Mouse (Mus musculus): ENCODE results near the gene Camk1.

DNA sequence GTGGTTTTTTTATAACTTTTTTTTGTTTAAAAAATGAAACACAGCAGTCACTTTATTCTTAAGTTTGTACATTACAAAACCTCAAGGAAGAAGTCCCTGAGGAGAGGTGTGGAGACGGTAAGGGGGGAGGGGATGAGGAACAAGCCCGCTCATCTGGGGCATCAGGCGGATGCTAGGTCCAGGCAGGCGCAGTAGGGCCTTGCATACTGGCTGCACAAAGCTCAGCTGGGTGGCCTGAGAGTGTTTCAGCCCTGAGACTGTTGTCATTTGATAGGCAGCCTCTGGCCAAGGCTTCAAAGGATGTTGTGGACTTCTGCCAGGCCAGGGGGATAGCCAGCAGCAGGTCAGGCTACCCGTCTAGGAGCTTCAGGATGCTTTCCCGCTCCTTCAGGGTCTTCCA is 22.9 kb upstream of the Camk1 start:
- no peak for TF ChIP-seq POLR2A (IDR thresholded peaks at IDR 0.05; ENCODE audit: control insufficient read depth, extremely low read depth, insufficient read depth, low read length, poor library complexity)
- no peak for TF ChIP-seq CTCF (IDR thresholded peaks at IDR 0.05; ENCODE audit: borderline replicate concordance, control insufficient read depth, extremely low read depth, insufficient read depth, low read length, poor library complexity)

Data from thymus, adult 2 months (tissue).